Mouse (Mus musculus) bone marrow, adult 2 months (tissue): Measurements from ENCODE around the gene Fam129b.

ENCODE experiments used
- CTCF ChIP-seq: fragments of 200-500 bp; IDR thresholded peaks from 2 replicates; pipeline ENCODE4 v1.5.1; 2011; ENCODE audit warnings: low read length, control low read depth; ENCODE audit not compliant: control insufficient read depth, insufficient read depth
- POLR2A ChIP-seq: fragments of 200-500 bp; IDR thresholded peaks from 2 replicates; pipeline ENCODE4 v1.6.1; 2011; ENCODE audit warnings: low read depth, mild to moderate bottlenecking, control low read depth, low read length, borderline replicate concordance; ENCODE audit not compliant: control insufficient read depth

DNA sequence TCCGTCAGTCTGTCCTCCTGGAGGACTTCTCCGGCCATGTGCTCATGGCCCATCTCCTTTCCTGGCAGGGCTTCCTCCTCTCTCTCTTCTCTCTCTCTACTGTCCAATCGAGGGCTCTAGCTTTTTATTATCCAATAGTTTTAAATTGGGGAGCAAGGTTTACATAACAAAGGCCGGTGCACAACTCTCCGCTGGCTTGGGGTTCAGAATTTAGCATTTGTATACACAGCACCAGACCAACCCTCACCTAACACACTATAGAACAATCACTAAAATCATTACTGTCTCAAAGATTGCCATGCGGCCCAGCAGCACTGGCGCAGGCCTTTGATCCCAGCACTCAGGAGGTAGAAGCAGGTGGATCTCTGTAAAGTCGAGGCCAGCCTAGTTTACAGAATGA lies 15.1 kb upstream of the Fam129b start:
- TF ChIP-seq POLR2A (no peak), CTCF (no peak)
